Mouse (Mus musculus): ENCODE results near the gene Wdr66. TPM values are rescaled to one million over a fixed set of nuclear protein-coding genes. Genes with fewer than 3 reads are reported as not detected.
A peak's percentile ranks its signal among the peaks of the same experiment; 100 is the strongest.

Wdr66 gene
- total and polyA plus RNA-seq, 3 experiments, result 0.52 to 2.0 (median 0.65) TPM

DNA sequence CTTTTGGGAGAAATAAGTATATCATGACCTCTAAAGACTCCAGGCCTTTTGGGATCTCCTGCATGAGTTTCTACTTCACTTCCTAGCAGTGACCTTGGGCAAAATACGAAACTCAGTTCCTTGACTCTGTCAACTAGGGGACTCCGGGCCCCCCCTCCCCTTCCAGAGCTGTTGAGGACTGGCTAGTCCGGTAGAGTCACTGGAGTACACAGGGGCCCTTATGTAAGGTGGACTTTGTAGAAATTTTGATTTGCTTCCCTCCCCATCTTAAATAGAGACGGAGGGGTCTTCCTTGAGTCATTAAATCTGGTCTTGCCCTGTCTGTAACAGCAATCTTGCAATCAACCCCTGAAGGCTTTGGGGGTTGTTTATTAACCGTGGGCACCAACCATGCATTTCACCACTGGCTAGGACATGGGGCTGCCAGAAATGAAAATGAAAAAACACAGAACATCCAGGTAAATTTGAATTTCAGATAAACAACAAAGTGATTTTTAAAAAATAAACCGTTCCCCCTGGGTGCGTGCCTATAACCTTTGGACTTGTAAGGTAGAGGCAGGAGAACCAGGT lies 94.9 kb downstream of the Wdr66 start:
- DNase-seq, result no peak
- TF ChIP-seq POLR2A (IDR thresholded peaks at IDR 0.05; ENCODE audit: insufficient read depth, low read depth, low read length) (no peak), CTCF (IDR thresholded peaks at IDR 0.05) (no peak), EP300 (IDR thresholded peaks at IDR 0.05; ENCODE audit: insufficient read depth, low read depth, low read length) (no peak)
- H3K4me3 ChIP-seq, result no peak overlapping the region; the same call in 1 of the 2 replicates
- H3K27me3 ChIP-seq (ENCODE audit: control insufficient read depth, insufficient read depth, low read length), result no peaks in the 10 kb centered on the region
- intact Hi-C loops (cut with DNase I), result no loop called here
- H3K79me2 ChIP-seq (replicated peaks; ENCODE audit: control insufficient read depth, insufficient read depth, low read length), result peaks cover 6% of the 10 kb centered on the region; the same call in 1 of the 2 replicates
- no peaks in the 10 kb centered on the region; the same call in 1 of the 2 replicates for H3K36me3 ChIP-seq (ENCODE audit: control insufficient read depth, insufficient read depth, low read length)
- H3K27ac ChIP-seq, result peak overlapping the region; percentile 93
- 74% methylated on average over 7 of the region's 7 CpGs for WGBS
- H3K4me1 ChIP-seq (ENCODE audit: control insufficient read depth, insufficient read depth, low read length), result peaks cover 2% of the 10 kb centered on the region; the same call in 1 of the 2 replicates
- H3K9ac ChIP-seq (ENCODE audit: low read depth, low read length), result no peak overlapping the region; the same call in 1 of the 2 replicates

GRCm38 (mm10) chr5:123347985-123348384 lies 96.1 kb downstream of the Wdr66 start:
- intact Hi-C loops (cut with DNase I), result no loop called here
- H3K4me1 ChIP-seq (ENCODE audit: control insufficient read depth, insufficient read depth, low read length), result peaks cover 2% of the 10 kb centered on the region; the same call in 1 of the 2 replicates

DNA sequence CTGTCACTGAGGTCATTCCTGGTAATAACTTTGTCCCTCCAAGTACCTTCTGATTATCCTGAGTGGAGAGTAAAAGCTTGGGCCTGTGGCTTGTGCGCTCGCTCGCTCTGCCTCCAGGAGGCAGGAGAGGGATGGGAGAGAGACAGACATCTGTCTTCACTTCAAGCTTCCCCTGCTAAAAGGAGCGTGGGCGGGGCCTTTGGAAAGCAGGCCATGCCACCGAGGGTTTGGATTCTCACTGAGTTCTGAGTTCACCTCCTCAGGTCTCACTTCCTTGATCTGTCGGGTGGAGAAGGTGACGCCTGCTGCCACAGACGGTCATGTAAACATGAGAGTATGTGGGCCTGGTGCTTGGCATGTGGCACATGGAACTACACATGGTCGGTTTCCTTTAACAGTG lies 98.5 kb downstream of the Wdr66 start:
- H3K9ac ChIP-seq (ENCODE audit: low read depth, low read length), result no peak overlapping the region
- peaks cover 6% of the 10 kb centered on the region; the same call in 1 of the 2 replicates for H3K79me2 ChIP-seq (replicated peaks; ENCODE audit: control insufficient read depth, insufficient read depth, low read length)
- H3K27me3 ChIP-seq (ENCODE audit: control insufficient read depth, insufficient read depth, low read length), result no peaks in the 10 kb centered on the region
- no peak overlapping the region for H3K4me3 ChIP-seq
- H3K4me1 ChIP-seq (ENCODE audit: control insufficient read depth, insufficient read depth, low read length), result peaks cover 2% of the 10 kb centered on the region; the same call in 1 of the 2 replicates
- TF ChIP-seq EP300 (IDR thresholded peaks at IDR 0.05; ENCODE audit: insufficient read depth, low read depth, low read length) (no peak), CTCF (IDR thresholded peaks at IDR 0.05) (peak; percentile 64)
- 57% methylated on average over 10 of the region's 10 CpGs for WGBS
- no peaks in the 10 kb centered on the region; the same call in 1 of the 2 replicates for H3K36me3 ChIP-seq (ENCODE audit: control insufficient read depth, insufficient read depth, low read length)
- peak; percentile 30 to 42 for DNase-seq
- intact Hi-C loops (cut with DNase I), result no loop called here
- no peak overlapping the region for H3K27ac ChIP-seq

More at GRCm38 (mm10) chr5:123347985-123348384, 96.1 kb downstream of the Wdr66 start:
- Histone ChIP-seq H3K27ac (no peak overlapping the region), H3K9ac (ENCODE audit: low read depth, low read length) (no peak overlapping the region), H3K36me3 (ENCODE audit: control insufficient read depth, insufficient read depth, low read length) (no peaks in the 10 kb centered on the region; the same call in 1 of the 2 replicates), H3K27me3 (ENCODE audit: control insufficient read depth, insufficient read depth, low read length) (no peaks in the 10 kb centered on the region), H3K4me3 (no peak overlapping the region), H3K79me2 (replicated peaks; ENCODE audit: control insufficient read depth, insufficient read depth, low read length) (peaks cover 6% of the 10 kb centered on the region; the same call in 1 of the 2 replicates)
- TF ChIP-seq CTCF (IDR thresholded peaks at IDR 0.05), result no peak
- TF ChIP-seq POLR2A (IDR thresholded peaks at IDR 0.05; ENCODE audit: insufficient read depth, low read depth, low read length), result no peak
- TF ChIP-seq EP300 (IDR thresholded peaks at IDR 0.05; ENCODE audit: insufficient read depth, low read depth, low read length), result no peak
- DNase-seq, result no peak
- 84% methylated on average over 2 of the region's 2 CpGs for WGBS

- H3K27ac ChIP-seq, result no peak overlapping the region
- H3K36me3 ChIP-seq (ENCODE audit: control insufficient read depth, insufficient read depth, low read length), result no peaks in the 10 kb centered on the region
- WGBS, result 87% methylated on average over 11 of the region's 11 CpGs
- no peak overlapping the region for H3K9ac ChIP-seq (ENCODE audit: low read depth, low read length)
- intact Hi-C loops (cut with DNase I), result no loop called here
- no peaks in the 10 kb centered on the region for H3K27me3 ChIP-seq (ENCODE audit: control insufficient read depth, insufficient read depth, low read length)
- DNase-seq, result no peak
- H3K4me3 ChIP-seq, result no peak overlapping the region
- no peaks in the 10 kb centered on the region for H3K79me2 ChIP-seq (replicated peaks; ENCODE audit: control insufficient read depth, insufficient read depth, low read length)
- no peak for TF ChIP-seq EP300 (IDR thresholded peaks at IDR 0.05; ENCODE audit: insufficient read depth, low read depth, low read length)
- no peaks in the 10 kb centered on the region for H3K4me1 ChIP-seq (ENCODE audit: control insufficient read depth, insufficient read depth, low read length)
These were observed 104.0 kb downstream of the Wdr66 start for GRCm38 (mm10) chr5:123355918-123356317.

- H3K4me3 ChIP-seq, result no peak overlapping the region
- intact Hi-C loops (cut with DNase I), result no loop called here
- no peak for DNase-seq
- no peak overlapping the region for H3K27ac ChIP-seq
- TF ChIP-seq EP300 (IDR thresholded peaks at IDR 0.05; ENCODE audit: insufficient read depth, low read depth, low read length) (no peak), POLR2A (IDR thresholded peaks at IDR 0.05; ENCODE audit: insufficient read depth, low read depth, low read length) (no peak), CTCF (IDR thresholded peaks at IDR 0.05) (no peak)
- H3K4me1 ChIP-seq (ENCODE audit: control insufficient read depth, insufficient read depth, low read length), result no peaks in the 10 kb centered on the region
- no peaks in the 10 kb centered on the region for H3K27me3 ChIP-seq (ENCODE audit: control insufficient read depth, insufficient read depth, low read length)
- H3K36me3 ChIP-seq (ENCODE audit: control insufficient read depth, insufficient read depth, low read length), result no peaks in the 10 kb centered on the region
- no peaks in the 10 kb centered on the region for H3K79me2 ChIP-seq (replicated peaks; ENCODE audit: control insufficient read depth, insufficient read depth, low read length)
- WGBS, result 92% methylated on average over 4 of the region's 4 CpGs
- no peak overlapping the region for H3K9ac ChIP-seq (ENCODE audit: low read depth, low read length)
These were observed 105.4 kb downstream of the Wdr66 start for GRCm38 (mm10) chr5:123357253-123357652.

- intact Hi-C loops (cut with DNase I), result no loop called here
- H3K4me3 ChIP-seq, result no peak overlapping the region
- H3K79me2 ChIP-seq (replicated peaks; ENCODE audit: control insufficient read depth, insufficient read depth, low read length), result no peaks in the 10 kb centered on the region
- no peaks in the 10 kb centered on the region for H3K27me3 ChIP-seq (ENCODE audit: control insufficient read depth, insufficient read depth, low read length)
- peaks cover 2% of the 10 kb centered on the region for H3K36me3 ChIP-seq (ENCODE audit: control insufficient read depth, insufficient read depth, low read length)
- 90% methylated on average over 6 of the region's 6 CpGs for WGBS
- TF ChIP-seq POLR2A (IDR thresholded peaks at IDR 0.05; ENCODE audit: insufficient read depth, low read depth, low read length), result no peak
- no peak for TF ChIP-seq CTCF (IDR thresholded peaks at IDR 0.05)
- no peak for TF ChIP-seq EP300 (IDR thresholded peaks at IDR 0.05; ENCODE audit: insufficient read depth, low read depth, low read length)
- H3K4me1 ChIP-seq (ENCODE audit: control insufficient read depth, insufficient read depth, low read length), result peaks cover 11% of the 10 kb centered on the region
- DNase-seq, result no peak
- no peak overlapping the region for H3K27ac ChIP-seq
- no peak overlapping the region for H3K9ac ChIP-seq (ENCODE audit: low read depth, low read length)
These were observed 107.5 kb downstream of the Wdr66 start for GRCm38 (mm10) chr5:123359431-123359830.
